Mouse (Mus musculus): ENCODE measurements around the gene Pigm. TPM values are rescaled to one million over a fixed set of nuclear protein-coding genes. Genes with fewer than 3 reads are reported as not detected.

The Pigm gene
- total and polyA plus RNA-seq, 3 experiments, result 10.6 to 28.3 (median 19.2) TPM

- Histone ChIP-seq H3K4me3 (ENCODE audit: low read depth, low read length) (no peak overlapping the region), H3K27me3 (ENCODE audit: insufficient read depth, low read length) (peaks cover 22% of the 10 kb centered on the region), H3K9me3 (replicated peaks) (no peaks in the 10 kb centered on the region), H3K4me1 (ENCODE audit: insufficient read depth, low read depth, low read length) (no peaks in the 10 kb centered on the region), H3K36me3 (replicated peaks) (no peaks in the 10 kb centered on the region)
- DNase-seq (ENCODE audit: low spot score), result no peak
- ATAC-seq (ENCODE audit: extremely low read depth, insufficient number of reproducible peaks, low FRiP score, poor library complexity, severe bottlenecking), result no peak
- TF ChIP-seq GATA2 (IDR thresholded peaks at IDR 0.05; ENCODE audit: borderline replicate concordance, low read depth, low read length) (no peak), TAL1 (conservative IDR thresholded peaks at IDR 0.05; ENCODE audit: low read depth, low read length) (no peak), GATA1 (IDR thresholded peaks at IDR 0.05; ENCODE audit: borderline replicate concordance, low read length) (no peak), CTCF (IDR thresholded peaks at IDR 0.05; ENCODE audit: low read depth, low read length) (no peak)
Observed at GRCm38 (mm10) chr1:172347382-172347781, 29.0 kb upstream of the Pigm start.

- Histone ChIP-seq H3K4me3 (ENCODE audit: low read depth, low read length) (no peak overlapping the region), H3K4me1 (ENCODE audit: insufficient read depth, low read depth, low read length) (no peaks in the 10 kb centered on the region)
Observed at GRCm38 (mm10) chr1:172349504-172349903, 26.8 kb upstream of the Pigm start.

GRCm38 (mm10) chr1:172349916-172350812 lies 26.2 kb upstream of the Pigm start:
- ATAC-seq (ENCODE audit: extremely low read depth, insufficient number of reproducible peaks, low FRiP score, poor library complexity, severe bottlenecking) (no peak), DNase-seq (ENCODE audit: low spot score) (no peak)
- TF ChIP-seq POLR2AphosphoS5 (IDR thresholded peaks at IDR 0.05; ENCODE audit: insufficient replicate concordance, low read depth, low read length) (no peak), CTCF (IDR thresholded peaks at IDR 0.05; ENCODE audit: low read depth, low read length) (no peak), TAL1 (conservative IDR thresholded peaks at IDR 0.05; ENCODE audit: low read depth, low read length) (no peak), GATA1 (IDR thresholded peaks at IDR 0.05; ENCODE audit: borderline replicate concordance, low read length) (no peak), GATA2 (IDR thresholded peaks at IDR 0.05; ENCODE audit: borderline replicate concordance, low read depth, low read length) (no peak)
- Histone ChIP-seq H3K27me3 (ENCODE audit: insufficient read depth, low read length) (peaks cover 33% of the 10 kb centered on the region), H3K4me3 (ENCODE audit: low read depth, low read length) (no peak overlapping the region), H3K4me1 (ENCODE audit: insufficient read depth, low read depth, low read length) (no peaks in the 10 kb centered on the region), H3K36me3 (replicated peaks) (no peaks in the 10 kb centered on the region), H3K9me3 (replicated peaks) (no peaks in the 10 kb centered on the region)

More at GRCm38 (mm10) chr1:172349504-172349903, 26.8 kb upstream of the Pigm start:
- no peak for DNase-seq (ENCODE audit: low spot score)
- Histone ChIP-seq H3K36me3 (replicated peaks) (no peaks in the 10 kb centered on the region), H3K27me3 (ENCODE audit: insufficient read depth, low read length) (peaks cover 31% of the 10 kb centered on the region), H3K9me3 (replicated peaks) (no peaks in the 10 kb centered on the region)
- ATAC-seq (ENCODE audit: extremely low read depth, insufficient number of reproducible peaks, low FRiP score, poor library complexity, severe bottlenecking), result no peak
- TF ChIP-seq TAL1 (conservative IDR thresholded peaks at IDR 0.05; ENCODE audit: low read depth, low read length) (no peak), GATA2 (IDR thresholded peaks at IDR 0.05; ENCODE audit: borderline replicate concordance, low read depth, low read length) (no peak), CTCF (IDR thresholded peaks at IDR 0.05; ENCODE audit: low read depth, low read length) (no peak), POLR2AphosphoS5 (IDR thresholded peaks at IDR 0.05; ENCODE audit: insufficient replicate concordance, low read depth, low read length) (no peak), GATA1 (IDR thresholded peaks at IDR 0.05; ENCODE audit: borderline replicate concordance, low read length) (no peak)

GRCm38 (mm10) chr1:172352001-172352400 lies 24.3 kb upstream of the Pigm start:
- DNase-seq (ENCODE audit: low spot score) (no peak), ATAC-seq (ENCODE audit: extremely low read depth, insufficient number of reproducible peaks, low FRiP score, poor library complexity, severe bottlenecking) (no peak)
- no peak for TF ChIP-seq CTCF (IDR thresholded peaks at IDR 0.05; ENCODE audit: low read depth, low read length)
- TF ChIP-seq POLR2AphosphoS5 (IDR thresholded peaks at IDR 0.05; ENCODE audit: insufficient replicate concordance, low read depth, low read length), result no peak
- TF ChIP-seq GATA2 (IDR thresholded peaks at IDR 0.05; ENCODE audit: borderline replicate concordance, low read depth, low read length), result no peak
- TF ChIP-seq GATA1 (IDR thresholded peaks at IDR 0.05; ENCODE audit: borderline replicate concordance, low read length), result no peak
- TF ChIP-seq TAL1 (conservative IDR thresholded peaks at IDR 0.05; ENCODE audit: low read depth, low read length), result no peak
- H3K4me3 ChIP-seq (ENCODE audit: low read depth, low read length), result no peak overlapping the region
- no peaks in the 10 kb centered on the region for H3K36me3 ChIP-seq (replicated peaks)
- H3K9me3 ChIP-seq (replicated peaks), result no peaks in the 10 kb centered on the region
- no peaks in the 10 kb centered on the region for H3K4me1 ChIP-seq (ENCODE audit: insufficient read depth, low read depth, low read length)
- H3K27me3 ChIP-seq (ENCODE audit: insufficient read depth, low read length), result peaks cover 31% of the 10 kb centered on the region

- TF ChIP-seq GATA1 (IDR thresholded peaks at IDR 0.05; ENCODE audit: borderline replicate concordance, low read length) (no peak), TAL1 (conservative IDR thresholded peaks at IDR 0.05; ENCODE audit: low read depth, low read length) (no peak), CTCF (IDR thresholded peaks at IDR 0.05; ENCODE audit: low read depth, low read length) (no peak), GATA2 (IDR thresholded peaks at IDR 0.05; ENCODE audit: borderline replicate concordance, low read depth, low read length) (no peak), POLR2AphosphoS5 (IDR thresholded peaks at IDR 0.05; ENCODE audit: insufficient replicate concordance, low read depth, low read length) (no peak)
- H3K9me3 ChIP-seq (replicated peaks), result no peaks in the 10 kb centered on the region
- H3K27me3 ChIP-seq (ENCODE audit: insufficient read depth, low read length), result peaks cover 31% of the 10 kb centered on the region
- H3K4me1 ChIP-seq (ENCODE audit: insufficient read depth, low read depth, low read length), result no peaks in the 10 kb centered on the region
- no peaks in the 10 kb centered on the region for H3K36me3 ChIP-seq (replicated peaks)
- no peak for ATAC-seq (ENCODE audit: extremely low read depth, insufficient number of reproducible peaks, low FRiP score, poor library complexity, severe bottlenecking)
- no peak for DNase-seq (ENCODE audit: low spot score)
- no peak overlapping the region for H3K4me3 ChIP-seq (ENCODE audit: low read depth, low read length)
Observed at GRCm38 (mm10) chr1:172352453-172352852, 23.9 kb upstream of the Pigm start.

GRCm38 (mm10) chr1:172355336-172355735 lies 21.0 kb upstream of the Pigm start:
- no peaks in the 10 kb centered on the region for H3K4me1 ChIP-seq (ENCODE audit: insufficient read depth, low read depth, low read length)
- no peaks in the 10 kb centered on the region for H3K9me3 ChIP-seq (replicated peaks)
- ATAC-seq (ENCODE audit: extremely low read depth, insufficient number of reproducible peaks, low FRiP score, poor library complexity, severe bottlenecking) (no peak), DNase-seq (ENCODE audit: low spot score) (no peak)
- peaks cover 37% of the 10 kb centered on the region for H3K27me3 ChIP-seq (ENCODE audit: insufficient read depth, low read length)
- H3K36me3 ChIP-seq (replicated peaks), result no peaks in the 10 kb centered on the region
- no peak overlapping the region for H3K4me3 ChIP-seq (ENCODE audit: low read depth, low read length)
- no peak for TF ChIP-seq CTCF (IDR thresholded peaks at IDR 0.05; ENCODE audit: low read depth, low read length)
- no peak for TF ChIP-seq POLR2AphosphoS5 (IDR thresholded peaks at IDR 0.05; ENCODE audit: insufficient replicate concordance, low read depth, low read length)
- TF ChIP-seq GATA2 (IDR thresholded peaks at IDR 0.05; ENCODE audit: borderline replicate concordance, low read depth, low read length), result no peak
- no peak for TF ChIP-seq TAL1 (conservative IDR thresholded peaks at IDR 0.05; ENCODE audit: low read depth, low read length)
- no peak for TF ChIP-seq GATA1 (IDR thresholded peaks at IDR 0.05; ENCODE audit: borderline replicate concordance, low read length)
